Mouse (Mus musculus): Measurements from ENCODE around the gene Rabgap1l. TPM values are rescaled to one million over a fixed set of nuclear protein-coding genes. Genes with fewer than 3 reads are reported as not detected.
A peak's percentile ranks its signal among the peaks of the same experiment; 100 is the strongest.

The Rabgap1l gene
- 100 to 1,000 TPM; 240 to 249 TPM for total RNA-seq (2021)
- long read RNA-seq, full-length matches to known transcripts: 24 of 59 reads
- long read RNA-seq, partial matches to known transcripts: 18 of 59 reads
- long read RNA-seq, other reads (novel, unspliced or antisense): 17 of 59 reads

- peak; percentile 42 to 82 for DNase-seq (ENCODE audit: low spot score in 2 of 2)
Observed at GRCm38 (mm10) chr1:160792686-160793355, at the start of gene Rabgap1l. Rabgap1l (minus strand) TSS chr1:160793211.

- DNase-seq (ENCODE audit: low spot score in 2 of 2): no peak
Observed at GRCm38 (mm10) chr1:160842567-160842966, 49.6 kb upstream of the Rabgap1l start.

GRCm38 (mm10) chr1:160840618-160841017, 47.6 kb upstream of the Rabgap1l start:
- DNase-seq (ENCODE audit: low spot score in 2 of 2): no peak

- no peak for DNase-seq (ENCODE audit: low spot score in 2 of 2)
Observed at GRCm38 (mm10) chr1:160839095-160839494, 46.1 kb upstream of the Rabgap1l start.

GRCm38 (mm10) chr1:160834446-160834845, 41.4 kb upstream of the Rabgap1l start:
- DNase-seq (ENCODE audit: low spot score in 2 of 2): no peak

- no peak for DNase-seq (ENCODE audit: low spot score in 2 of 2)
Observed at GRCm38 (mm10) chr1:160832267-160833021, 39.4 kb upstream of the Rabgap1l start.

- DNase-seq (ENCODE audit: low spot score in 2 of 2): no peak
Observed at GRCm38 (mm10) chr1:160830608-160831498, 37.8 kb upstream of the Rabgap1l start.

GRCm38 (mm10) chr1:160825441-160825856, 32.4 kb upstream of the Rabgap1l start:
- DNase-seq (ENCODE audit: low spot score in 2 of 2): no peak

GRCm38 (mm10) chr1:160823638-160824037, 30.6 kb upstream of the Rabgap1l start:
- no peak for DNase-seq (ENCODE audit: low spot score in 2 of 2)

- DNase-seq (ENCODE audit: low spot score in 2 of 2): no peak
Observed at GRCm38 (mm10) chr1:160814198-160814597, 21.2 kb upstream of the Rabgap1l start.

GRCm38 (mm10) chr1:160812428-160812827, 19.4 kb upstream of the Rabgap1l start:
- no peak for DNase-seq (ENCODE audit: low spot score in 2 of 2)

- DNase-seq (ENCODE audit: low spot score in 2 of 2): no peak
Observed at GRCm38 (mm10) chr1:160811930-160812329, 18.9 kb upstream of the Rabgap1l start.

- DNase-seq (ENCODE audit: low spot score in 2 of 2): no peak
Observed at GRCm38 (mm10) chr1:160805268-160805667, 12.3 kb upstream of the Rabgap1l start.

GRCm38 (mm10) chr1:160799972-160800371, 7.0 kb upstream of the Rabgap1l start:
- DNase-seq (ENCODE audit: low spot score in 2 of 2): no peak

- no peak for DNase-seq (ENCODE audit: low spot score in 2 of 2)
Observed at GRCm38 (mm10) chr1:160795016-160795415, 2.0 kb upstream of the Rabgap1l start.

GRCm38 (mm10) chr1:160793791-160794757, 1.1 kb upstream of the Rabgap1l start:
- no peak for DNase-seq (ENCODE audit: low spot score in 2 of 2)

GRCm38 (mm10) chr1:160792156-160792685, 790 bp downstream of the Rabgap1l start:
- peak in 1 of 2 experiments; percentile 10 for DNase-seq (ENCODE audit: low spot score in 2 of 2)

GRCm38 (mm10) chr1:160791381-160792155, 1.4 kb downstream of the Rabgap1l start:
- peak in 1 of 2 experiments; percentile 20 for DNase-seq (ENCODE audit: low spot score in 2 of 2)

GRCm38 (mm10) chr1:160790630-160791029, 2.4 kb downstream of the Rabgap1l start:
- DNase-seq (ENCODE audit: low spot score in 2 of 2): no peak

All from layer of hippocampus, adult 18-20 months (tissue).